Mouse (Mus musculus) lung, adult 2 months (tissue): ENCODE measurements around the gene Skida1. TPM values are rescaled to one million over a fixed set of nuclear protein-coding genes. Genes with fewer than 3 reads are reported as not detected.

Source experiments
- DNase-seq: peaks from one replicate; pipeline ENCODE4 v3.0.0; 2022
- H3K4me1 ChIP-seq: fragments of 200-500 bp; 2 replicates; pipeline ENCODE4 v1.6.1; 2011; ENCODE audit warnings: low read length; ENCODE audit not compliant: control insufficient read depth, insufficient read depth
- H3K4me3 ChIP-seq: fragments of 200-500 bp; replicated peaks from 2 replicates; pipeline ENCODE3; 2011; ENCODE audit warnings: low read depth, mild to moderate bottlenecking, control low read depth, low read length; ENCODE audit errors: extremely low read depth
- CTCF ChIP-seq: fragments of 200-500 bp; IDR thresholded peaks from 2 replicates; pipeline ENCODE4 v1.5.1; 2011; ENCODE audit warnings: mild to moderate bottlenecking, low read length, control low read depth; ENCODE audit not compliant: insufficient read depth
- POLR2A ChIP-seq: fragments of 200-500 bp; IDR thresholded peaks from 2 replicates; pipeline ENCODE4 v1.6.1; 2011; ENCODE audit warnings: low read depth, mild to moderate bottlenecking, control low read depth, low read length, borderline replicate concordance; ENCODE audit errors: extremely low read depth
- WGBS: fragments of 180-500 bp; shearing (Covaris S2); methylation state at CpG from one replicate; pipeline ENCODE4 v1.1.7; 2018; 5-methylcytosine and 5-hydroxymethylcytosine counted together
- polyA plus RNA-seq: library from polyadenylated mRNA; depleted of rRNA; stranded (reverse); fragments of >200 nt; gene quantifications from 2 replicates; pipeline ENCODE4 v1.2.3, GENCODE M21; 2012

Gene Skida1
- polyA plus RNA-seq, 1 experiment = 2.1 TPM

DNA sequence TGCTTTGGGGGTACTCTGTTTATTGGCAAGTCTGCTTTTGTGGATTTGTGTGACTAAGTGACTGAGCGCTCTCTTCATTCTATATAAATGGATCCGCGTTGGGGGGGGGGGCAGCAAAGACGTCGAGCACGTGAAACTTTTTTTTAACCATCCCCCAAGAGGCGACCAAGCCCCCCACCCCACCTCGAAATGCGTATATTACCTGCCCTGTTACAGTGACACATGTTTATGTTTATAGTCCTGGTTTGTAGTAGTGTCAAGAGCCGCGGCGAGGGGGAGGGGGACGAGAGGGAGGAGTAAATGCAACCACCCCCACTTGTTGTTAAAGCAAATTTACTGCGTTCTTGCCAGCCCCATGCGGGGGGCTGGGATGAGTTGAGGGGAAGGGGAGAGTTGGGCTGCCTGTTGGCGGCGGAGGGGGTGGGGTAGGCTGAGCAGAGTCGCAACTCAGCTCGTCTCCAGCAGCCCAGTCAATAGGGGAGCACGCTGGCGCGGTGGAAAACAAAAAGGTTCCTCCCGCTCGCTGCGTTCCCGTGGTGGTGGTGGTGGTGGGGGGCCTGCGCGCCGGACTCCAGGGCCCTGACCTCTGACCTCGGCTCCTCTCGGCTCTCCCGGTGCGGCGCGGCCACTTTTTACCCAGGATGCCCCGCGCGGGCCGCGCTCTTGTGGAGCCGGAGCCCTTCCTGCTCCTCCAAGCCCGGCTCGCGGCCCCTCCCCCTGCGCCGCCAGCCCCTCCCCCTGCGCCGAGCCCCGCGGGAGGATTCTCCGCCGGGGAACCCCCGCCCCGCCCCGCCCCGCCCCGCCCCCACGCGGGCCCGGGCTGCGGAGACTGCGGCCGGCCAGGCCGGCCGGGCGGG, 7.3 kb upstream of the Skida1 start:
- WGBS = under 1% methylated on average over 57 of the region's 66 CpGs
- peak; percentile 94 for DNase-seq

GRCm38 (mm10) chr2:18055016-18055928, 6.4 kb upstream of the Skida1 start, which contains the start of gene Mllt10:
Gene Mllt10, plus strand, starts transcription at chr2:18055237.
- H3K4me3 ChIP-seq = peak within 1 kb of the TSS; percentile 97
- DNase-seq = no peak
- H3K4me1 ChIP-seq = peaks cover 6% of the 10 kb centered on the region
- no peak for TF ChIP-seq CTCF
- TF ChIP-seq POLR2A = no peak
- 23% methylated on average over 20 of the region's 20 CpGs for WGBS

More for the DNA sequence above, 7.3 kb upstream of the Skida1 start:
- peak overlapping the region; percentile 97 for H3K4me3 ChIP-seq
- peaks cover 6% of the 10 kb centered on the region for H3K4me1 ChIP-seq
- TF ChIP-seq POLR2A (peak; percentile 62; the same call in 1 of the 2 replicates), CTCF (no peak)

- 45% methylated on average over 2 of the region's 2 CpGs for WGBS
- no peak for DNase-seq
- Histone ChIP-seq H3K4me3 (no peak overlapping the region), H3K4me1 (peaks cover 6% of the 10 kb centered on the region)
- TF ChIP-seq POLR2A (no peak), CTCF (no peak)
Observed at GRCm38 (mm10) chr2:18053951-18054530, 5.2 kb upstream of the Skida1 start.

GRCm38 (mm10) chr2:18053243-18053950, 4.5 kb upstream of the Skida1 start:
- H3K4me3 ChIP-seq = no peak overlapping the region
- peaks cover 6% of the 10 kb centered on the region for H3K4me1 ChIP-seq
- DNase-seq = no peak
- WGBS = 85% methylated on average over 1 of the region's 1 CpGs
- TF ChIP-seq POLR2A (no peak), CTCF (no peak)

DNA sequence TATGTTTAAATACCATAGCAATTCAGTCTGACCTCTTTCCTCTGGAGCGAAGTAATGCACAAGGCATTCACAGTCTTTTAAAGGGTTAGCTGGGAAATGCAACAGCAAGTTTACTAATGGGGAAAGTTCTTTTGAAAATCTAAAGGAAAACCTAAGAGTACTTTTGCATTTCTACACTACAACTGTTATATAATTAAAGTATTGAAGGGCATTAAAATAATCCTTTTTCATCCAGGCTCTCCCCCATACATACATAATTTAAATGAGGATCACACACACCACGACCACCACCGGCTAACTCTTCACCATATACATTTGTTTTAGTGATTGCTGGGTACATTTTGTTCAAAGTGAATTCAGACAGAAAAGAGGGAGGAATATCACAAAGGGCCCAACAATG, 3.7 kb upstream of the Skida1 start:
- DNase-seq = no peak
- H3K4me3 ChIP-seq = no peak overlapping the region
- peaks cover 6% of the 10 kb centered on the region for H3K4me1 ChIP-seq
- 93% methylated on average over 3 of the region's 3 CpGs for WGBS
- TF ChIP-seq POLR2A (no peak), CTCF (no peak)

DNA sequence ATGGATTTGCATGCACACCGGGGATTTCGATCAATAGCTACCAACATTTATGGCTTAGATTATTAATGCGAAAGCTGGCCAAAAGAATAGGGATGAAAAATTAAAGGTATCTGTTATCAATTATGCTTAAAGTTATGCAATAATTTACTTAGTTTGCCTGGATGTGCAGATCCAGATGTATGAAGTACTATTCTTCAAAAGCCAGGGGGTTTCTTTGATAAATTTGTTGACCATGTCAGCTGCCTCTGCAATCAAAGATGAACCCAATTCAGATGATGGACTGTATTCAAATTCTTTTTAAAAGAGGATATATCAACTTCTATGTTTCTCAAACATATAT, 3.0 kb upstream of the Skida1 start:
- DNase-seq = no peak
- Histone ChIP-seq H3K4me3 (no peak overlapping the region), H3K4me1 (peaks cover 6% of the 10 kb centered on the region)
- TF ChIP-seq CTCF = no peak
- no peak for TF ChIP-seq POLR2A
- 91% methylated on average over 3 of the region's 3 CpGs for WGBS

GRCm38 (mm10) chr2:18051026-18051830, 2.4 kb upstream of the Skida1 start:
- no peak for DNase-seq
- Histone ChIP-seq H3K4me3 (no peak overlapping the region), H3K4me1 (peaks cover 6% of the 10 kb centered on the region)
- 67% methylated on average over 11 of the region's 11 CpGs for WGBS
- TF ChIP-seq CTCF (no peak), POLR2A (no peak)

- TF ChIP-seq POLR2A (no peak), CTCF (no peak)
- Histone ChIP-seq H3K4me3 (no peak overlapping the region), H3K4me1 (peaks cover 6% of the 10 kb centered on the region)
- 30% methylated on average over 10 of the region's 10 CpGs for WGBS
- DNase-seq = no peak
Observed at GRCm38 (mm10) chr2:18050541-18050985, 1.7 kb upstream of the Skida1 start.
